Mouse (Mus musculus) ES-CJ7 (cell line): Measurements from ENCODE around the gene Glb1.

ENCODE experiments used
- DNase-seq: peaks from one replicate; pipeline ENCODE4 v3.0.0; 2011; ENCODE audit warnings: low read depth, low spot score

Glb1 gene

DNA sequence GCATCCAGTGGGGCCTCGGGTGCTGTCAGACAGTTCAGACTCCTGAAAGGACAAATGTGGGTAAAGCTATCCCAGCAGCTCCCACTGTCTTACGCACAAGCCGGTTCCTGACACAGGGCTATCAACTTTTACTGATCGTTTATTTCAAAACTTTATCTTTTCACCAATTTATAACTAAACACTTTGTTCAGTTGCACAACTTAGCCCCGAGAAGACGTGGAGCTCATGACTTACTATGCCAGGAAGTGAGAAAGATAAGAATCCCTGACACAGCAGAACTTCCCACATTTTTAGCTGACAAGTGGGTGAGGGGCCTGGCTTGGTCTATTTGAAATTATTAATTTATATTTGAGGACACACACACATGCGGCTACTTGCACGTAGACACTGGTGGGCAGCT, 6.2 kb upstream of the Glb1 start:
- DNase-seq = no peak

DNA sequence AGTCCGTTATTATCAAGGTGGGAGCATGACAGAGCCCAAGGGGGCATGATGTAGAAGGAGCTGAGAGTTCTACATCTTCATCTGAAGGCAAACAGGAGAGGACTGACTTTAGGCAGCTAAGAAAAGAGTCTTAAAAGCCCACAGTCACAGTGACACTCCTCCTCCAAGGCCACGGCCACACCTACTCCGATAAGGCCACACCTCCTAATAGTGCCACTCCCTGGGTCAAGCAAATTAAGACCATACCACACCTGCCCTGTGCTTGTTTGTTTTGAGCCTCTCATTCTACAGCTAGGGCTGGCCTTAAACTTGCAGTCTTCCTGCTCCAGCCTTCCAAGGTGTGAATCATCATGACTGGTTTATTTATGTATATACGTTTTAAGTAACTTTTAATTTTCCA, 5.6 kb upstream of the Glb1 start:
- peak; percentile 87 for DNase-seq

DNA sequence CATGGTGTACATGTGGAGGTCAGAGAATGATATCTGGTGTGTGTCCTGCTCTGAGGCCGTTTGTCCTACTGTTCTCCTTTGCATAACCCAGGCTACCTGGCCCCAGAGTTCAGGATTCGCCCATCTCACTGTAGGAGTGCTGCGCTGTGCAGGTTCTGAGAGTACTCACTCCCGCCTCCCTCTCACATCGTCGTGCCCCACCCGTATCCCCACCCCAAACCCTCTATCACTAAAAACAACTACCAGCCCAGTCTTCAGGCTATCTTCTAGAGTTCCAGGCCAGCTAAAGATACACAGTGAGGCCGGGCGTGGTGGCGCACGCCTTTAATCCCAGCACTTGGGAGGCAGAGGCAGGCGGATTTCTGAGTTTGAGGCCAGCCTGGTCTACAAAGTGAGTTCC, 1.2 kb upstream of the Glb1 start:
- peak; percentile 57 for DNase-seq

DNA sequence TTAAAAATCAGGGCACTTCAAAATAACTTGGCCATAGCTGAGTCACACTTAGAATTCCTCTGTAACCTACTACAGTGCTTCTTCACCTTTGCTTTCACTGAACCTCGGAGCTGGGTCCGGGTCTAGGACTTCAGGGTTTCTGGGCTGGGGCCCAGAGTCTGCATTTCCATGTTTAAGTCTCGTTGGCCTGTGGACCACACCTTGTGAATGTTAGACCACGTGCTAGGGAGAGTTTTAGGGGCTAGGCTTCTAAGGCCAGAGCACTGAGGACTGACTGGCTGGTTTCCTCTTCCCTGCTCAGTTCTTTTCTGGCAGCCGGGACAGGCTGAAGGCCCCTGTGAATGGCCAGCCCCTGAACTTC, 308 bp upstream of the Glb1 start:
- DNase-seq = no peak

DNA sequence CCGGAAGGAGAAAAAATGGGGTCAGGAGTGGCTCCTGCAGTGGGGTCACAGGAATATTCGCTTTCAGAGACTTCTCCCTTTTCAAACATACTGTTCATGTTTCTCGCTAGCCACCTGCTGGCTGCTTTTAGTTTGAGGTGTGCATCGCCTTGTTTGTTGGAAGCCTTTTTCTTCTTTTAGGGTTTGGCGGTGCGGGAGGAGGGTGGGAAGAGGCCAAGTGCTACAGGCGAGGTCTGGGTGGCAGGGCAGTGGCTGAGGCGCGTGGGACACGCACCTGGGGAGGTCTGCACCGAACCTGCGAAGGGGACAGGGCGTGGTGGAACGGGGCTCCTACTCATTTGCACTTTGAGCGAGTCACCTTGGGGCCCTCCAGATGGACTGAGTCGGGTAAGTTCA, 807 bp downstream of the Glb1 start:
- DNase-seq = peak; percentile 82

DNA sequence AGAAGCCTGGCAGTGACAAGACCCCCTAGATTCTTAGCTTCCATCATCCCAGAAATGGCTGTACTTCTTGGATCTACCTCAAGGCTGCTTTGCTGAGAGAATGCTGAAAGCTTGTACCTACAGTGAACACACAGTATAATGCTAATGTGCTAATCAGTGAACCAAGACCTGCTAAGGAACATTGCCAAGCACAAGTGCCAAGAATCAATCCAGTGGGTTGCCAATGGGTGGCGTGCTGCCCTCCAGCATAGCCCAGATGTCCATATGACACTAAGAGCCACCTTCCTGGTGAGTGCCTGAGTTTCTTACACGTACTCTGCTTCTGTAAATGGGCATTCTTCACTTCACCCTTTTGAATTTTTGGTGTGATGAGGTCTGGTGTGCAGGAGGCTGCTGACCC, 6.8 kb downstream of the Glb1 start:
- DNase-seq = no peak

DNA sequence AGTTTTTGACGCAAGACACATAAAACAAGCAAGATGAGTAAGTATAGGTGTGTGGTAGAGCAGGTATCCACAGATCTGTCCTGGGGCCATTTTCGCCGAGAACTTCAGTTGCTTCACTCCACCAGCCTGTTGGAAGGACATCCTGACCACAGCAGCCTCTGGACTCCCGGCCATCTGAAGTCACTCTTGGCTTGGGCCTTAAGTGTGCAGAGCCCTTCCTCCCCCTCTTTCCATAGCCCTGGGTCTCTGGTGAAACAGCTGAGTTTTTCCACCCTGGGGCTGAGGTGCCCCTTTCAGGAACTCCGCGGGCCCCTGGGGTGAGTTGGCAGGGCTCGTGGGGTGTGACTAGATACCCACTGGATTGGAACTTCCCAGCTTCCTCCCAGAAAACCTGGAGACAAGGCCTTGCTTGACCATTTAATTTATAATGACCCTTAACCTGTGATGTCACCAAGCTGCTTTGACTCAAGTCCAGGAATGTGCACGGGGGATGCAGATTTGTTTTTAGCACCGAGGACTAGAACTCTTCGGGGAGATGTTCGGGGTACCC, 9.5 kb downstream of the Glb1 start:
- no peak for DNase-seq

DNA sequence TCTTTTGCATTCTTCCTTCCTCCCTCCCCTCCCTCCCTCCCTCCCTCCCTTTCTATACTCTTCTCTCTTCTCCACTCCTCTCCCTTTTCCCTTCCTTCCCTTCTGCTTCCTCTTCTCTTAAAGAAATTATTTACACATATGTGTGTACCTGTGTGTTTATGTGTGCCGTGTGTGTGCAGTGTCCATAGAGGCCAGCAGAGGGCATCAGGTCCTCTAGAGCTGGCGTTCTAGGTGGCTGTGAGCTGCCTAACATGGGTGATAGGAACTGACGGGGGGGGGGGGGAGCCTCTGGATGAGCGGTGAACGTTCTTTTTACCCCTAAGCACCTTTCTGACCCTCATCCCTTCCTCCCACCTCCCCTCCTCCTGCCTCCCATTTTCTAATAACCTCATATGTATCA, 10.4 kb downstream of the Glb1 start:
- no peak for DNase-seq

DNA sequence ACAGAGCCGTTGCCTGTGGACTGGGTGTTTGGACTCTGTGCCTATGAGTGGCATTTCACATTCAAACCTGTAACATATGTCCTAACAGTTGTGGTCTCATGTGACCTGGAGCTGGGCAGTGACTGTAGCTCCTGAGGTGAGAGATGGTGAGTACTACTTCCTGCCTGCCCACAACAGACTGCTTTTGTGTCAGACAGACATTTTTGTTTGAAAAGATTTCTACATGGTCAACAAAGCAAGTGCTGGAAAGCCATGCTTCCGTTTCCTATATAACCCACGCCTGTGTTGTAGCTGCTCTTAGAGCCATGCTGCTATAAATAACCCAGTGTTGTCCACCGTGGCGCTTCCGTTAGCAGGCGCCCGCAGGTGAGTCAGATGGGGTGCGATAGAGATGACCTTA, 11.5 kb downstream of the Glb1 start:
- DNase-seq = no peak

DNA sequence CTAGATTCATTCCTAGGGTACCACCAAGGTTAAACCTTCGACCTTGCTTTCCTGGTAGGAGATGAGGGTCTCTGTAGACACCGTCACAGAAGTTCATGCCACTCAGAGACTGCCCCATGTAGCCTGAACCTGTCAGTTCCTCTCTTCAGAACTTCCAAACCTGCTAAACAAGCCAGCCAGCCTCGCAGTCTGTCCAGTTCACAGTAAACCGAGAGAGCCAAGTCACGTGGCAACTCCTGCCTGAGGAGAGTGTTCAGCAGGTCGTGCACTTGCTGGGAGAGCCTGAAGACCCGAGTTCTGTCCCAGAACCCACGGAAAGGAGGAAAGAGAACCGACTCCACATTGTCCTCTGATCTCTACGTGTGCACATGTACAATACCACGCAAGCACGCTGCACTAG, 13.0 kb downstream of the Glb1 start:
- DNase-seq = no peak

DNA sequence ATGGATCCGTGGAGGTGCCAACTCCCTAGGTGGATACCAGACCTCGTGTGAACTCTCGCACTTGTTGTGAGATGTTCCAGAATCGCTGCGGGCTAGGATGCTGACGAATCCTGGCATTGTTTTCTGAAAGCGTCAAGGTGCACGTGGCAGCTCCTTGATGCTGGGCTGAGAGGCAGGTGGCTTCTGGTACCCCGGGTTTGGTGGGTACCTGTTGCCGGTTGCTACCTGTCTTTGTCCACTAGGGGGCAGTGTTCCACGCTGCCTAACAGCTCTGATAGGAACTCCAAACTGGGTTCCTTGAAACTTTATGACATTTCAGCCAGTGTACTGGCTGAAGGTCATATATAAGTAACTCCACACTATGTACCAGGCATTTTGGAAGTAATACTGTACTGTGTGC, 14.8 kb downstream of the Glb1 start:
- no peak for DNase-seq

DNA sequence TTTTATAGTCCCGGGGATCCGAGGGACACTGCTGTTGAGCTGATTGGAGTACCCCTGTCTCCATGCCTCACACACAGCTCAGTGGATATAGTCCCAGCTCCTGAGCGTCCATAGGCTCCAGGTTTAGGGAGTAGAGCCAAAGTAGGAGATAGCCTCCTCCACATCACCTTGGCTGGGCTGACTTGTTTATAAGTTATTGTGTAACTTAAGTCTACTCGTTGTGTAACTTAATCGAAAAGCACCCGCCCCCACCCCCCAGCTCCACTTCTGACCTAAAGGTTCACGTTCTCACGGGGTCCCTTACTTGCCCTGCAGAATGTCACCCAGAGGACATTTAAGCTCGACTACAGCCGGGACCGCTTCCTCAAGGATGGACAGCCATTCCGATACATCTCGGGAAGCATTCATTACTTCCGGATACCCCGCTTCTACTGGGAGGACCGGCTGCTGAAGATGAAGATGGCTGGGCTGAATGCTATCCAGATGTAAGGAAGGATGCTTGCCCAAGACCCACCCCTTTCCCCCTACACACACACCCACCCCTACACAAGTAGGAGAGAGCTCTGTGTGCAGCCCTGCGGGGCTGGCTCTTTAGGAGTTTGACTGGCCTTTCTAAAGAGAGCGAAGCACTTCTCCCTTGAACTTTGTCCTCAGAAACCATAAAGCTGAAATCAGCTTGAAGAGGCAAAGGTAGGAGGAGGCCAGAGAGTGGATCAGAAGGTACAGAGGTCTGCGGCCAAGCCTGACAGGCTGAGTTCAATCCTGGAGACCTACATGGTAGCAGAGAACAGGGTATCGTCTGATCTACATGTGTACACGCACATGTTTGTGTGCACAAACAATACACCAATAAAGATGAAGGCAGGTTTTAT, 16.0 kb downstream of the Glb1 start:
- DNase-seq = no peak

DNA sequence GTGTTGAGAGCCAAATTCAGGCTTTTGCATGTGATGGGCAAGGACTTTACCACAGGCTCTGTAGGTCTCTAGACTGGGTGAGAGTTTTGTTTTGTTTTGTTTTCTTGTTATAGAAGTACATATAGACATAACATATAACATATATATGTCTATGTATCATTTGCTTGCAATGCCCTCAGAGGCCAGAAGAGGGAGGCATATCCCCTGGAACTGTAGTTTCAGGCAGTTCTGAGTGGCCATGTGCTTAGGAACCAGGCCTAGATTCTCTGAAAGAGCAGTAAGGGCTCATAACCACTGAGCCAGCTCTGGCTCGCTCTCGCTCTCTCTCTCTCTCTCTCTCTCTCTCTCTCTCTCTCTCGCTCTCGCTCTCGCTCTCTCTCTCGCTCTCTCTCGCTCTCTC, 17.3 kb downstream of the Glb1 start:
- DNase-seq = peak; percentile 64

DNA sequence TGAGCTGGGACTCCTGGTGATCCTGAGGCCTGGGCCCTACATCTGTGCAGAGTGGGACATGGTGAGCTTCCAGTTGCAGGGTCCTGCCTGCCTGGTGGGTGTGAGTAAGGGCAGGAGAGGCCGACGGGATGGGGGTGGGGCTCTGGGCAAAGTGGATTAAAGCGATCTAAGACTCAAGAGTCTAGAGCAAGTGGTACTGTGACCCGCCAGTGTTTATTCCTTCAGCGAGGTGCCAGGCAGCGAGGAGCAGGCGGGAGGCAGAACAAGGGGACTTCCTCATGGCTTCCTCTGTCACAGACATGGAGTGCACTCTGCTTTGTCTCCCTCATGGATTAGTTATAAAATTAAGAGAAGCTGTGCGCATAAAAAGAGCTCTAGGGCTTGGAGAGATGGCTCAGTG, 19.6 kb downstream of the Glb1 start:
- DNase-seq = peak; percentile 36

DNA sequence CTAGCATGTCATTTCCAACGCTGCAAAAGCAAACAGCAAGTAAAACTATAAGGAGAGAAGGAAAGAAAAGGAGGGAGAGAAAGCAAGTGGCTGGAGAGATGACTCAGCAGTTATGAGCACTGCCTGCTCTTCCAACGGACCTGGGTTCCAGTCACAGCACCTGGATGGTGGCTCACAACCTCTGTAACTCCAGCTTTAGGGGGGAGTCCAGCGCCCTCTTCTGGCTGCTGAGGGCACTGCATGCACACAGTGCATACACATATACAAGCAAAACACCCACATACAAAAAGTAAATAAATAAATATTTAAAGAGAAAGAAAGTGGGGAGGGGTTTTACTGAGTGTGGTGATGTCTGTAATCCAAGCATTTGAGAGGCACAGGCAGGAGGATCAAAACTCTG, 20.2 kb downstream of the Glb1 start:
- no peak for DNase-seq

DNA sequence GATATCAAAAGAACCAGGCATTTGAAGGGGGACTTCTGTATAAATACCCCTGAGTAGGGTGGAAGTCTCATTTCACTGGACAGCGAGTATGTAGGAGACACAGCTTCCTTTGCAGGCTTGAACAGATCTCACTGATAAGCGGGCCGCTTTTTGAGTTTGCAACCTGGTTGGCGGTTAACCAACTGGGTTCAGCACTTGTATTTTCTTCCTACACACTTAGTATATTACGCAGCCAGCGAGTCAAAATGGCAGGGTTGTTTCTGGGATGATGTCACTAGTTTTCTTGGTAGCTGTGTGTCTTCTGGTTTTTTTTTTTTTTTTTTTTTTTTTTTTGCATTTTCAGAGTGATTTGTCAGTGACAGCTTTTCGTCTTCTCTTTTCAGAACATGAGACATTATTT, 20.9 kb downstream of the Glb1 start:
- no peak for DNase-seq

DNA sequence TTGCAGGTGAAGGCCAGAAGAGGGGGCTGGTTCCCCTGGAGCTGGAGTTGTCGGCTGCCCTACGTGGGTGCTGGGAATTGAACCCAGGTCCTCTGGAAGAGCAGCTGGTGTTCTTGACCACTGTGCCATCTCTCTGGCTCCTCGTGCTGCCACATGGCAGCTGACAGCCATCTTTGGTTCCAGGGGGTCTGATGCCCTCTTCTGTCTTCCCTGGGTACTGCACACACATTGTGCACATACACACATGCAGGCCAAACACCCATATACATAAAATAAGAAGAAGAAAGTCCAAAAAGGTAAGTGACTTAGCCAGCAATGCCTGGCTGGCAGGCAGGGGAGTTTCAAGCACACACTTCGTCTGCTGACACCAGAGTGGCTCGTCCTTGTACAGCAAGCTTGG, 24.7 kb downstream of the Glb1 start:
- no peak for DNase-seq

DNA sequence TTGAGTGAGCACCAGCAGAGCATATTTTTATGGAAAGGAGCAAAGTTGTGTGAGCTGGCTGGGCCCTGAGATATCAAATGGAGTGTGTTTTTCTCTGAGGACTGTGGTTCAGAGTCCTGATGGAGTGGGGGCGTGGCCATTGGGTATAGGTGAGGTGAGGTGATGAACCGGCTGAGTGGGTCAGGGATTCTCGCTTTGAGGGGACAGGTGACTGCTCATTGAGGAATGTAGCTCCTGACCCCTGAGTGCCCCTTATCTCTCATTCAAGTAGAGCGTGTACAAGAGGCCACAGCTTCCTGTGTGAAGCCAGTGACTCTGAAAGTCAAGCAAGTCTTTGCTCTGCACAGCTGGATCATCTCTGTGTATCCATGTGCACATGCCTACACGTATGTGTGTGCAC, 25.3 kb downstream of the Glb1 start:
- DNase-seq = no peak

DNA sequence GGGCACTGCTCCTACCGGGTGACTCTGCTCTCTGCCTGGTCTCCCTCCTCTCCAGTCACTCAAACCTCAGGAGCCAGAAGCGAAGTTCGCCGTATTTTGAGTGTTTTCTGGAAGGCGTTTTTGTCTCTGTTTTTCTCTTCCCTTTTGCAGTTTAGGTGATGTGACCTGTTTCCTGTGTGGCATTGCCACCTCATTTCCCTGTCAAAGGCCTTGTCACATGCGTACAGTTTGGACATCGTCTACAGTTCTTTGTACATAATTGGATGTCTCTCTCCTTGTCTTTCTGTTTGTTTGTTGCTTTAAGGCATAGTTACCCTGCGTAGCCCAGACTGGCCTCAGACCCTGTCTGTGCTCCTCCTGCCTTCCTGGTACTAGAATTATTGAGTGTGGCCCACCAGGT, 26.5 kb downstream of the Glb1 start:
- DNase-seq = no peak

DNA sequence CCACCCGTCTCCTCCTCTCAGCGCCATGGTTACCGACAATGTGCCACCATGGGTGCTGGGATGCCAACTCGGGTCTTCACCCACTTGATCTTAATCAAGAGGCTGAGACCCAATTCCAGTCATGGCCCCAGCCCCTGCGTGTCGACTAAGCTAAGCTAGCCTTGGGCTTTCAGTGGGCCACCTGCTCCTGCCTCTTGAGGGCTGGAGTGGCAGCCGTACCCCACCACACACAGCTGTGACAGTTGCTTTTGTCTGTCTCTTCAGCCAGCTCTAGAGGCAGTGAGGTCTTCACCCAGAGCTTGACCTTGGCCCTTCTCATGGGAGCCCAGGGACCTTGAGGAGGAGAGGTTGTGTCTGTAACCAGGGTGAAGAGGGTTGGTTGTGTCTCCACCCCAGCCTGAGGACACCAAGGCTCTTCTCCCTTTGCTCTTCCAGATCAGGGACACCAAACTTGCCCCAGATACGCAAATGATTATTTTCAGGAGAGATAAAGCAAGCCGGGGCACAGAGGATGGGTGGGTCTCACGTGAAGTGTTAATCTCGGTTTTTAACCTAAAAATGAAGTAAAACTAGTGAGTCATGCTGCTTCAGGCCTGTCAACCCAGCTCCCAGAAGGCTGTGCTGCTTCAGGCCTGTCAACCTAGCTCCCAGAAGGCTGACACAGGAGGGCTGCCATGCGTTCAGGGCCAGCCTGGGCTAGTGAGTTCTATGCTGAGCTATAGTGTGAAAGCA, 27.4 kb downstream of the Glb1 start:
- no peak for DNase-seq

DNA sequence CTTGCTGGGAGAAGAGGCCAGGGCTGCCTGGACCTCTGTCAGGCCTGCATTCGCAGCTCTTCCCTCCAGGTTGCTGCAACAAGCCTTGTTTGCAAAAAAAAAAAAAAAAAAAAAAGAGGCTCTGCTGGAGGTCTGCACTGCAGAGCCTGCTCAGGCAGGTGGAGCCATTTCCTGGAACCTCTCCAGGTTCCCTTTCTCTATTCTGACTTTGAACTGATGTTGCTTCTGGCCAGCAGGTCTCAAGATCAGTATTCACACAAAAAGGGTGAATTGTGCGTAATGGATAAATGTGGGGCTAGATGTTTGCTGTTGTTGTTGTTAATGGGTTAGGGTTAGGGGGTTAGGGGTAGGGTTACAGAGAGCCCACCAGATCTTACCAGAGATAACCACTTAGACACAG, 34.8 kb downstream of the Glb1 start:
- DNase-seq = peak; percentile 34

DNA sequence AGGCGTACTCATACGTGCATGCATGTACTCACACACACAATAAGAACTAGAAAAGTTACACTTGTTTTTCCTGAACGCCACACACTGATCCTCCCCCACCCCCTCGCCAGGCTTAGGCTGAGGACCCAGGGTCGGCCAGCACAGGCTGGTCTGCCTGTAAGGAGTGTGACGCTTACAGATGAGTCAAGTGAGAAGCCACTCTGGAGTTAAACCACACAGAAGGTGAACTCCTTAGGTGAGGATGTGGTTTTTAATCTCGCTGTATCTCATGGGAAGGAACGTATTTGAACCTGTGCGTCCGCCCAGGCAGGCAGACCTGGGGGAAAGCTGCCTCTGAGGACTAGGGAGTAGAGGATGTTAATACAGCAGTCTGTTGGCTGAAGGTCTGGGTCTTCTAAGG, 39.7 kb downstream of the Glb1 start:
- DNase-seq = no peak

DNA sequence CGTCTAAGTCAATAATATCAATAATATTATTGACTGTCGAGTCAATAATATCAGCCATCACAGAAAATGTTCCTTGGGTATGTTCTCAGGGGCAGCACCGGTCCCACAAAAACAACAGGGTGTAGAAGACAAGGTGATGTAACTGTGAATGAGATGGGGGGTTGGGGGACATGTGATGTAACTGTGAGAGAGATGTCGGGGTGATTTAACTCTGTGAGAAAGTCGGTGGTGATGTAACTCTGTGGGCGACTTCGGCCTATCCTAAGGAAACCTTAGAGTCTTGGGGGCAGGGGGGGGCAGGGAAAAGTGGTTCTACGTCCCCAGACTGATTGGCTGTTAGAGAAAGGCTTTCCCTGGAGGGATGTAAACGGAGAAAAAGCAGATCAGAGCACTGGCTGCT, 41.3 kb downstream of the Glb1 start:
- DNase-seq = no peak
